Mouse (Mus musculus): ENCODE results near the gene Hhat. TPM values are rescaled to one million over a fixed set of nuclear protein-coding genes. Genes with fewer than 3 reads are reported as not detected.

The Hhat gene
- total and polyA plus RNA-seq, 3 experiments = 0.22 TPM; not detected in 2

- H3K9me3 ChIP-seq (replicated peaks) = peaks cover 68% of the 10 kb centered on the region
- TF ChIP-seq GATA1 (IDR thresholded peaks at IDR 0.05; ENCODE audit: borderline replicate concordance, low read length) (no peak), TAL1 (conservative IDR thresholded peaks at IDR 0.05; ENCODE audit: low read depth, low read length) (no peak), POLR2AphosphoS5 (IDR thresholded peaks at IDR 0.05; ENCODE audit: insufficient replicate concordance, low read depth, low read length) (no peak), CTCF (IDR thresholded peaks at IDR 0.05; ENCODE audit: low read depth, low read length) (no peak), GATA2 (IDR thresholded peaks at IDR 0.05; ENCODE audit: borderline replicate concordance, low read depth, low read length) (no peak)
- ATAC-seq (ENCODE audit: extremely low read depth, insufficient number of reproducible peaks, low FRiP score, poor library complexity, severe bottlenecking) = no peak
- no peaks in the 10 kb centered on the region for H3K36me3 ChIP-seq (replicated peaks)
- no peaks in the 10 kb centered on the region for H3K4me1 ChIP-seq (ENCODE audit: insufficient read depth, low read depth, low read length)
- H3K27me3 ChIP-seq (ENCODE audit: insufficient read depth, low read length) = no peaks in the 10 kb centered on the region
- H3K4me3 ChIP-seq (ENCODE audit: low read depth, low read length) = no peak overlapping the region
- no peak for DNase-seq (ENCODE audit: low spot score)
Measured at GRCm38 (mm10) chr1:192515373-192515772, 255.7 kb downstream of the Hhat start.

- H3K36me3 ChIP-seq (replicated peaks) = no peaks in the 10 kb centered on the region
- ATAC-seq (ENCODE audit: extremely low read depth, insufficient number of reproducible peaks, low FRiP score, poor library complexity, severe bottlenecking) = no peak
- no peak for DNase-seq (ENCODE audit: low spot score)
- H3K4me1 ChIP-seq (ENCODE audit: insufficient read depth, low read depth, low read length) = no peaks in the 10 kb centered on the region
- no peak overlapping the region for H3K4me3 ChIP-seq (ENCODE audit: low read depth, low read length)
- TF ChIP-seq CTCF (IDR thresholded peaks at IDR 0.05; ENCODE audit: low read depth, low read length) = no peak
- H3K9me3 ChIP-seq (replicated peaks) = peaks cover 67% of the 10 kb centered on the region
- no peaks in the 10 kb centered on the region for H3K27me3 ChIP-seq (ENCODE audit: insufficient read depth, low read length)
Measured at GRCm38 (mm10) chr1:192512821-192513220, 258.2 kb downstream of the Hhat start.

- no peak for TF ChIP-seq POLR2AphosphoS5 (IDR thresholded peaks at IDR 0.05; ENCODE audit: insufficient replicate concordance, low read depth, low read length)
- TF ChIP-seq CTCF (IDR thresholded peaks at IDR 0.05; ENCODE audit: low read depth, low read length) = no peak
- TF ChIP-seq TAL1 (conservative IDR thresholded peaks at IDR 0.05; ENCODE audit: low read depth, low read length) = no peak
- no peak for TF ChIP-seq GATA2 (IDR thresholded peaks at IDR 0.05; ENCODE audit: borderline replicate concordance, low read depth, low read length)
- no peak for TF ChIP-seq GATA1 (IDR thresholded peaks at IDR 0.05; ENCODE audit: borderline replicate concordance, low read length)
Measured at GRCm38 (mm10) chr1:192503651-192504050, 267.4 kb downstream of the Hhat start.

GRCm38 (mm10) chr1:192502835-192503234 is 268.2 kb downstream of the Hhat start:
- no peak for TF ChIP-seq CTCF (IDR thresholded peaks at IDR 0.05; ENCODE audit: low read depth, low read length)
- no peak for TF ChIP-seq POLR2AphosphoS5 (IDR thresholded peaks at IDR 0.05; ENCODE audit: insufficient replicate concordance, low read depth, low read length)
- no peak for TF ChIP-seq GATA1 (IDR thresholded peaks at IDR 0.05; ENCODE audit: borderline replicate concordance, low read length)
- no peak for TF ChIP-seq TAL1 (conservative IDR thresholded peaks at IDR 0.05; ENCODE audit: low read depth, low read length)
- no peak for TF ChIP-seq GATA2 (IDR thresholded peaks at IDR 0.05; ENCODE audit: borderline replicate concordance, low read depth, low read length)
- no peak overlapping the region for H3K4me3 ChIP-seq (ENCODE audit: low read depth, low read length)
- peaks cover 69% of the 10 kb centered on the region for H3K9me3 ChIP-seq (replicated peaks)
- no peaks in the 10 kb centered on the region for H3K4me1 ChIP-seq (ENCODE audit: insufficient read depth, low read depth, low read length)
- no peaks in the 10 kb centered on the region for H3K36me3 ChIP-seq (replicated peaks)
- no peak for ATAC-seq (ENCODE audit: extremely low read depth, insufficient number of reproducible peaks, low FRiP score, poor library complexity, severe bottlenecking)
- no peaks in the 10 kb centered on the region for H3K27me3 ChIP-seq (ENCODE audit: insufficient read depth, low read length)
- no peak for DNase-seq (ENCODE audit: low spot score)

More at GRCm38 (mm10) chr1:192503651-192504050, 267.4 kb downstream of the Hhat start:
- no peak for DNase-seq (ENCODE audit: low spot score)
- Histone ChIP-seq H3K36me3 (replicated peaks) (no peaks in the 10 kb centered on the region), H3K9me3 (replicated peaks) (peaks cover 70% of the 10 kb centered on the region), H3K27me3 (ENCODE audit: insufficient read depth, low read length) (no peaks in the 10 kb centered on the region), H3K4me3 (ENCODE audit: low read depth, low read length) (no peak overlapping the region), H3K4me1 (ENCODE audit: insufficient read depth, low read depth, low read length) (no peaks in the 10 kb centered on the region)
- ATAC-seq (ENCODE audit: extremely low read depth, insufficient number of reproducible peaks, low FRiP score, poor library complexity, severe bottlenecking) = no peak

- no peak for DNase-seq (ENCODE audit: low spot score)
- ATAC-seq (ENCODE audit: extremely low read depth, insufficient number of reproducible peaks, low FRiP score, poor library complexity, severe bottlenecking) = no peak
- H3K4me1 ChIP-seq (ENCODE audit: insufficient read depth, low read depth, low read length) = no peaks in the 10 kb centered on the region
- H3K9me3 ChIP-seq (replicated peaks) = peaks cover 66% of the 10 kb centered on the region
- no peak overlapping the region for H3K4me3 ChIP-seq (ENCODE audit: low read depth, low read length)
- no peaks in the 10 kb centered on the region for H3K27me3 ChIP-seq (ENCODE audit: insufficient read depth, low read length)
- H3K36me3 ChIP-seq (replicated peaks) = no peaks in the 10 kb centered on the region
- no peak for TF ChIP-seq GATA2 (IDR thresholded peaks at IDR 0.05; ENCODE audit: borderline replicate concordance, low read depth, low read length)
- no peak for TF ChIP-seq TAL1 (conservative IDR thresholded peaks at IDR 0.05; ENCODE audit: low read depth, low read length)
- TF ChIP-seq CTCF (IDR thresholded peaks at IDR 0.05; ENCODE audit: low read depth, low read length) = no peak
- TF ChIP-seq GATA1 (IDR thresholded peaks at IDR 0.05; ENCODE audit: borderline replicate concordance, low read length) = no peak
- no peak for TF ChIP-seq POLR2AphosphoS5 (IDR thresholded peaks at IDR 0.05; ENCODE audit: insufficient replicate concordance, low read depth, low read length)
Measured at GRCm38 (mm10) chr1:192502016-192502415, 269.0 kb downstream of the Hhat start.

GRCm38 (mm10) chr1:192497505-192497904 is 273.5 kb downstream of the Hhat start:
- H3K4me1 ChIP-seq (ENCODE audit: insufficient read depth, low read depth, low read length) = no peaks in the 10 kb centered on the region
- H3K36me3 ChIP-seq (replicated peaks) = no peaks in the 10 kb centered on the region
- no peaks in the 10 kb centered on the region for H3K27me3 ChIP-seq (ENCODE audit: insufficient read depth, low read length)
- ATAC-seq (ENCODE audit: extremely low read depth, insufficient number of reproducible peaks, low FRiP score, poor library complexity, severe bottlenecking) = no peak
- DNase-seq (ENCODE audit: low spot score) = no peak
- H3K4me3 ChIP-seq (ENCODE audit: low read depth, low read length) = no peak overlapping the region
- peaks cover 57% of the 10 kb centered on the region for H3K9me3 ChIP-seq (replicated peaks)
- TF ChIP-seq GATA1 (IDR thresholded peaks at IDR 0.05; ENCODE audit: borderline replicate concordance, low read length) (no peak), CTCF (IDR thresholded peaks at IDR 0.05; ENCODE audit: low read depth, low read length) (no peak), GATA2 (IDR thresholded peaks at IDR 0.05; ENCODE audit: borderline replicate concordance, low read depth, low read length) (no peak), POLR2AphosphoS5 (IDR thresholded peaks at IDR 0.05; ENCODE audit: insufficient replicate concordance, low read depth, low read length) (no peak), TAL1 (conservative IDR thresholded peaks at IDR 0.05; ENCODE audit: low read depth, low read length) (no peak)

All from G1E (cell line).